Mouse (Mus musculus): ENCODE data around the gene Zfyve27.

Gene Zfyve27

GRCm38 (mm10) chr19:42142757-42143156, 21.0 kb upstream of the Zfyve27 start:
- ATAC-seq (ENCODE audit: low TSS enrichment) = no peak

DNA sequence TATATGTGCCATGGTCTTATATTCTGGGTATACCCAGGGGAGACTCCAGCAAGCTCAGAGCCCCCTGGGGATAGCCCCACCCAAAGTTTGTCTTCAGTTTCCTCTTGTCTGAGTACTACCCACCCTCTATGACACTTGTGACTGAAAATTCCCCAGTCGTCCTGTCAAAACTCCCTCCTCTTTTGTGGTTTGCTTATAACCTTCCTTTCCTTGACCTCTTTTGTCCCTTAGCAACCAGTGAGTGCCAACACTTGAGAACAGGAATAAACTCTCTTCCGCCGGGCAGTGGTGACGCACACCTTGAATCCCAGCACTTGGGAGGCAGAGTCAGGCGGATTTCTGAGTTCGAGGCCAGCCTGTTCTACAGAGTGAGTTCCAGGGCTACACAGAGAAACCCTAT, 19.7 kb upstream of the Zfyve27 start:
- no peak for ATAC-seq (ENCODE audit: low TSS enrichment)

DNA sequence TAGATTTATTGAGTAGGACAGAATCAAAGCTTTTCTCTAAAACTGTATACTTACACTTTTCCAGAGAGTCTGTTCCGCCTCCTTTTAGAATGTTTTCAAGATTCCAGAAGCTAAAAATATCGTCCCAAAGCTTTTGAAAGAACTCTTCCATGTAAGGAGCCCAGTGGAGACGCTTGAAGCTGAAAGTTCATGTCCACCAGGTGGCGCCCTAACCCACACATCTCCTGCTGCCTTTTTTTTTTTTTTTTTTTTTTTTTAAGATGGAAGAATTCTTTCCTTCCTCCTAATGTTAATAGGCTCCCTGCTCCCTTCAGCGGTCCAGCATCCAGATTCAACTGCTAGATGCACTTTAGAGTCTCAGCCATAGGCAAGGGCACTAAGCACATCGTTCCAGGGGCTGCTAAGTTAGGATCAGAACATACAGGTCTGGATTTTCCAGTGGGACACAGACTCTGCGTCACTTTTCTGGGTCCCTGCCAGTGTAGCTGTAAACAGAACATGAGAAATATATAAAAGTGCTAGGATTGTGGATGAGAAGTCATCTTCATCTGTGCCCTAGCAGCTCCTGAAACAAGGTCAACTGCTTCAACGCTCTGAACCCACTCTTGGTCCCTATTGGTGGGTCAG, 19.1 kb upstream of the Zfyve27 start:
- peak; percentile 24; the same call in 1 of the 2 replicates for ATAC-seq (ENCODE audit: low TSS enrichment)

DNA sequence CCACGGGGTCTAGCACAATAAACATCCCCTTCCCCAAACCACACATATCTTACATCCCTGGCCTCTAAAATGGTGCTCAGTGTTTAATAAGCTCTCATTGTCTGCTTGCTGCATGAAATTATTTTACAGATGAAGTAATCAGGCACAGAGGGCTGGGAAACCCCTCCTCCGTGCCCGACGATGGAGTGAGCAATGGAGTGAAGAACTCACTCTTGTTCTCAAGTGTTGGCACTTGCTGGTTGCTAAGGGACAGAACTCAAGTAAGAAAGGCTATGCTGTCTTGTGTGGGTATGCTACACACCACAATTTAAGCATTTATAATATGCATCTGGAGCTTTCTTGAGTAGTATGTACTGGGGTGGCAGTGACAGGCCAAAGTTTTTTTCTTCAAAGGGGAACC, 18.5 kb upstream of the Zfyve27 start:
- ATAC-seq (ENCODE audit: low TSS enrichment) = no peak

- ATAC-seq (ENCODE audit: low TSS enrichment) = no peak
Observed at GRCm38 (mm10) chr19:42145731-42146130, 18.0 kb upstream of the Zfyve27 start.

DNA sequence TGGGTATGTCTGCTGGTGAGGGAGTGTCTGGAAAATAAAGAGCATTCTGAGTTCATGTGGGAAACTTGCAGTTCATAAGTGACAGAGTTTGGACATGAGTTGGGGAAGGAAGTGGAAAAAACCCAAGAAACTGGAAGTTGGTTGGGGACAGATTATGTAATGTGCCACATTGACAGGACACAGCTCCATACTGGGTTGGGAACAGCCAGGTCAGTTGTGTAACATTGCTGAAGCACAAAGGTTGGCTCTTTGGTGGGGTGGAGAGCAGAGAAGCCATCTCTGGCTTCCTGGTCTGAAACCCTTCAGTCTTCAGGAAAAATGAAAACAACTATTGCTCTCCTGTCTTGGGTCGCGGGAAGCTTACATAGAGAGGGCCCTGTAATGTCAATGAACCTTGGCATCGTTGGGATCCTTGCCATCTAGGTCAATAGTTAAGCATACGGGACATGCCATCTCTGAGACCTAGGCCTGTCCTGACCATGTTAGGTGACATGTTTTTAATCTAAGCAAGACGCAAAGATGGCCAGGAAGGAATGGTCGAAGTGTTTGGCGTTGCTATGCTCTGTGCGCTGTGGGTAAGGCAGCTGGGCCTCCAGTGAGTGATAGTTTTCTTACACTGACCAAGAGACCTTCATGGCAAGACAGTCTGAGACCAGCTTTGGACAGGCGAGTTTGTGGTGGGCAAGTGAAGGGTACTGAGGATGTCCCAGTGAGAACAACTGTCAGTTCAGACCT, 17.3 kb upstream of the Zfyve27 start:
- ATAC-seq (ENCODE audit: low TSS enrichment) = no peak

DNA sequence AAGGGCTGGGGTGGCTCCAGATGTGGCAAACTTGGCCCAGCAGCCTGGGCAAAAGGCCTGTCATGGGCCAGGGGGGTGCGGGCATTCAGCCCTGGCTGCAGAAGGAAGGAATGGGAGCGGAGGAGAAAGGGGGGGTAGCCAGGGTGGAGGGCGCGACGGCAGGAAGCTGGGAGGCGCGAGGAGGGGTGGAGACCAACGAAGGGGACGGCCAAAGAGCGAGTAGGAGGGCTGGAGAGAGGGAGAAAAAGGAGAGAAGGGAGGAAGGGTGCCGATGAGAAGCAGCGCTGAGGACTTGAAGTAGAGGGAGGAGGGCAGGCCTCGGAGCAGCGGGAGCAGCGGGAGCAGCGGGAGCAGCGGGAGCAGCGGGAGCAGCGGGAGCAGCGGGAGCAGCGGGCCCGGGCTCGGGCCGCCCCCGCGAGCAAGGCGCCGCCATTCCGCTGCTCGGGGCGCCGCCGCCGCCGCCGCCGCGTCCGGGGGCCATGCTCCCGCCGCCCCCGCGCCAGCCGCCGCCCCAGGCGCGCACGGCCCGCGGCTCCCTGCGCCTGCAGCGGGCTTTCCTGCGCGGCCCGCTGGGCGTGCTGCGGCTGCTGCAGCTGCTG, 16.5 kb upstream of the Zfyve27 start, which contains the start of gene Marveld1:
Gene Marveld1, plus strand, starts transcription at position 231 of the 599 bp plus-strand sequence.
- peak; percentile 10; the same call in 1 of the 2 replicates for ATAC-seq (ENCODE audit: low TSS enrichment)

GRCm38 (mm10) chr19:42147769-42148568, 15.8 kb upstream of the Zfyve27 start:
- ATAC-seq (ENCODE audit: low TSS enrichment) = peak; percentile 50

DNA sequence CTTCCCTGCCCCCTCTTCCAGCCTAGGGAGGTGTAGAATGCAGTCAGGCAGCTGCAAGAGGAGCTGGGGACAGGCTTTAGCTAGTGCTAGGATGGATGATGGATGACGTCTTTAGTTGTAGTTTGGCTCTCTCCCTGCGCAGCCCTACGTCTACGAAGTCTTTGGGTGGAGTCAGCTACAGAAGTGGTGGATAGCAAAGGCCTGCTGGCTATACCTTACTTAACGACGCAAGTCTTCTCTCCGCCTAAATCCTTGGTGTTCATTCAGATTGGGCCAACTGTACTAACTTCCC, 15.2 kb upstream of the Zfyve27 start:
- no peak; the same call in 1 of the 2 replicates for ATAC-seq (ENCODE audit: low TSS enrichment)

DNA sequence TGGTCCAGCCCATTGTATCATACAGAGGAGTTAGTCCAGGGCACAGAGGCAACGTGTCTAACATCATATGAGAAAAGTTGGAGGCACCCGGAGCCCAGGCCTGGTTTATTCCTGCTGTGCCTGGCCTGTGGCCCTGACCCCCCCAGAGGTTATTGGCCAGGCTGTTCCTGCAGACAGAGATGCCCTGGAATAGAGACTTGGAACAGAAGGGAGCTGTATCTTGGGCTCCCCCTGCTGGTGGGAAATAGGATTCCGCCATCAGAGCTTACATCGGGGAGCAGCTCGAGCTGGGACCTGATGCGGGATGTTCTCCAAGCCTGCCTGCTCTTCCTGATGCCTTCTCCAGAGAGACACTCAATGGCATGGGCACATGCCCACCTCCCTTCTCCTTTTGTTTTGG, 11.8 kb upstream of the Zfyve27 start:
- peak; percentile 54 for ATAC-seq (ENCODE audit: low TSS enrichment)

GRCm38 (mm10) chr19:42157493-42158237, 6.1 kb upstream of the Zfyve27 start:
- ATAC-seq (ENCODE audit: low TSS enrichment) = no peak

DNA sequence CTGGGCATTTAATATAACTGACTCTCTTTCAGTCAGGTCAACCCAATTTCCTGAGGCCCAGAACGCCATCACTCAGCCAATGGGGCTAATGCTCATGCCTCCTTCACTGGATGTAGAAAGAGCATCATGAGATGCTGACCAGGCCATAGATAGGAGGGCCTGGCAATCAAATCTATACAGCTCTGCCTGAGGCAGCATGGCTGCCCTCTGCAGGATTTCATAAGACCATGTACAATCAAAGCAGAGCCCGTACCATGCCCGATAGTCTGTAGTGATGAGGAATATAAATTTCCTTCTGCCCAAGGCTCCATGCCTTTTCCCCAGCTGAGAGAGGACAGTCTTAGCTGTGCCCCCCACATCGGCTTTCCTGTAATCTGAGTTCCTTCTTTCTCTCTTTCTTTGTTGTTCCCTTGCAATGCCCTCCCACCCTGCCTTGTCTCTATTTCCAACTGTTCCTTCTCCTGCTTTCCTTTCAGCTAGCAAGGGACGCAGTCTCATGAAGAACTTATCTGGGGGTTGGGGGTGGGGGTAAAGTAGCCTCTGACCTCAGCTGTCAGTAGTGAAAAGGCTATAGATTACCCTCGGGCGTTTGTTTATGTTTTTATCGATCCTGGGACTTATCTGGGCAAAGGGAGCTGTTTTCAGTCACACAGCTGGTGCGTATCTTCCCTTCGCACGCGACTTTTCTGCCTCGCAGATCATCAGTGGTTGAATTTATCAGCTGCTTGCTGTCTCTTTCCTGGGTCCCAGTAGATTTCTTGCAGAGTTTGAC, 5.3 kb upstream of the Zfyve27 start:
- ATAC-seq (ENCODE audit: low TSS enrichment) = no peak

- no peak for ATAC-seq (ENCODE audit: low TSS enrichment)
Observed at GRCm38 (mm10) chr19:42164188-42164587, 437 bp downstream of the Zfyve27 start.

- ATAC-seq (ENCODE audit: low TSS enrichment) = peak; percentile 62
Observed at GRCm38 (mm10) chr19:42166130-42166529, 2.4 kb downstream of the Zfyve27 start.

DNA sequence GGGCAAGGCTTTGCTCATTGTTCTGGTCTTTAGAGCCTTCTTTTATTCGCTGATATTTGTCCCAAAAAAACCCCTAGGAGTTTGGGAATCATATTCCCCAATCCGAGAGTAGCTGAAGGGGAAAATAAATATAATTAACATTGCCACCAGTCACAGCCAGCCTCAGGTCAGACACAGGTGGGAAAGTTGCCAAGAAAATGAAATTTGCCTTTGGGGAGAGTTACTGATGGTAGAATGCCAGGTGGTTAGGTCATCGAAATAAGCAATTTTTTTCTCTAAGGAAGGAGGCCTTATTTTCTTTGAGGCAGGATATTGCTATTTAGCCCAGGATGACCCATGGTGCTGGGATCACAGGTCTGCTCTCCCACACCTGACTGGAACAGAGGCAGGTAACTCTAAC, 3.0 kb downstream of the Zfyve27 start:
- ATAC-seq (ENCODE audit: low TSS enrichment) = no peak

DNA sequence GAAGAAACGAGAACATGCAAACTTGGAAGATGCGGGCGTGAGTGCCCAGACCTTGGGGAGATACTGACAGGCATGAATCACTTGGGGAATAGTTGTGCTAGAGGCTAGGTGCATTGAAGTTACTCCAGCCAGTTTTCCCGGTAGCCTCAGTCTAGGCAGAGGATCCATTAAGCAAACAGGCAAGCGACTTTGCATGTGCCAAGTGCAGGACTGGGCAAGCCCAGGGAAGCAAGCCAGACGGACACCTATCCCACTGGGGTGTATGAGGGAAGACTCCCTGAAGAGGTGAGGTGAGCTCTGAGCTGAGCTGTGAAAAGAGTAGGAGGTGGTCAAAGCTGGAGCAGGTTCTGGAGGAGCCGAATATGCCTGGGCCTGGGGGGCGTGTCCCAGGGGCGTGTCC, 3.7 kb downstream of the Zfyve27 start:
- no peak for ATAC-seq (ENCODE audit: low TSS enrichment)

DNA sequence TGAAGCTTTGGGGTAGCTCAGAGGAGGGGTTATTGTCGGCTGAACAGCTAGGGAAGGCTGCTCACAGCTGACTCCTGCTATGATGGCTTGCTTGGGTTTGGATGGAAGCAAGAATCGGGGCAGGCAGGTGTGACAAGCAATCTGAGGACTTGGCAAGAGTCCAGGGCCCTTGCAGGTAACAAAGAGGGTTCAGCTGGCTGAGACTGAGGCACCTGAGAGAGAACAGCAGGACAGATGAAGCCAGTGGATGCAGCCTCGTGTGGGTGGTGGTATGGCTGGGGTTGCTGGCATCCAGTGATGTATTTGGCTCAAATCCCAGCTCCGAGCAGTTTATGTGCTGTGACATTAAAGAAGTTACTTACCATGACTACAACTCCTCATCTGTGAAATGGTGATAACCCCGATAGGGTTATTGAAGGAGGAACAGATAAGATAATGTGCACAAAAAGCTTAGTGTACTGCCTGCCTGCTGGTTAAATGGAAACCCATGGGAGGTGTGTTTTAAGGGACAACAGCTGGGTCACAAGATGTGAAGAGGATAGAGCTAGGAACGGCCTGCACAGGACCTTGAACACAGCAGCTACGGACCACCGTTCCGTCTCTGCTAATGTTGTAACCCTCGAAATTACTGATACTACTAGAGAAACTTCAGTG, 5.7 kb downstream of the Zfyve27 start:
- ATAC-seq (ENCODE audit: low TSS enrichment) = no peak

DNA sequence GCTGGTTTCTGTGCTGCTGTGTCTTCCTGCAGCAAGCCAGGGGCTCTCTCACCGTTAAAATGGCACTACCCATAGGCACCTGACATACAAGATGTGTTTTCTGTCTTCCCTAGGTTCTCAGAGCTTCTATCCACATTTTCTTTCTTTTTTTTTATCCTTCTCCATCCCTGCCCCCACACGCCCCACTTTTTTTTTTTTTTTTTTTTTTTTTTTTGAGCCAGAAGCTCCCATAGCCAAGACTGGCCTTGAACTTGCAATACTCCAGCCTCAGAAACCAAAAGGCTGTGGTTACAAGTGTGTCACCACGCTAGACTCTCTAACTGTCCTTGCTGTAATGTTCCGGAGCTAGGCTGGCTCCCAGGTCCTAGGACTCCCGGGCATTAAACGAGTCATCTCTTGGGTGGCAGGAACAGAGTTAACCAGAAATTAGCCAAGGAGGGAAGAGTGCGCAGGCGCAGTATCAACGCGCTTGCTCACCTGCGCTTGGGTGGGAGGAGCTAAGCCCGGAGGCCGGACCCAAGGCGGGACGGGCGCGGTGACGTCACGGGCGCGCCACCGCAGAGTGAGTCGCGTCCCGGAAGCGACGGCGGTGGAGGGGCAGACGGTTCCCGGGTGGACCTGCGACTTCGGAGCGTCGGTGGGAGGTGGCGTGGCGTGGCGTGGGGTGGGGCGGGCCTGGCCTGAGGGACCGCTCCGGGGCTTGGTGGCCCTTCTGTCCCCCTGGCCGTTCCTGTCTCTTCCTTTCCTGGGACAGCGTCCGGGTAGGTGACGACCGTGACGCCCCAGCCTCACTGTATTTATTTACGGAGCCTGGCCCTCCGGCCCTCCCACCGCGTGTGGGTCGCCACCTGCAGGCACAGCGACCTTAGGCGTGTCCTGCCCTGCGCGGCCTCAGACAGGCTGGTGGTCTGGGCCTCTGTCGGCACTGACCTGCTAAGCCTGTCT, 6.5 kb downstream of the Zfyve27 start:
- peak; percentile 86 for ATAC-seq (ENCODE audit: low TSS enrichment)

- ATAC-seq (ENCODE audit: low TSS enrichment) = no peak
Observed at GRCm38 (mm10) chr19:42176841-42177240, 13.1 kb downstream of the Zfyve27 start.

Measured in frontal cortex, adult (tissue).